Mouse (Mus musculus) gastrocnemius, adult 2 months (tissue): ENCODE results near the gene Txnrd1. TPM values are rescaled to one million over a fixed set of nuclear protein-coding genes. Genes with fewer than 3 reads are reported as not detected.

ENCODE experiments used
- DNase-seq: peaks from one replicate; pipeline ENCODE4 v3.0.0; 2022
- H3K27ac ChIP-seq: fragments of 200-600 bp; 2 replicates; pipeline ENCODE4 v1.8.1; 2022; ENCODE audit warnings: mild to moderate bottlenecking
- H3K4me3 ChIP-seq: fragments of 200-600 bp; 2 replicates; pipeline ENCODE4 v1.8.1; 2022; ENCODE audit warnings: mild to moderate bottlenecking, moderate library complexity
- CTCF ChIP-seq: fragments of 200-600 bp; IDR thresholded peaks from 2 replicates; pipeline ENCODE4 v1.8.1; 2022; ENCODE audit warnings: antibody characterized with exemption, mild to moderate bottlenecking, moderate library complexity
- intact Hi-C: fragments of 180-260 bp; cut with DNase I; formaldehyde crosslinking; loops from one replicate; pipeline ENCODE4 v1.15.1; 2025
- long read RNA-seq, 2 experiments: library from polyadenylated mRNA; stranded (forward); transcript quantifications; one replicate each; pipeline ENCODE4 v2.0.0; 2021
- total RNA-seq, 2 experiments: library from RNA; stranded (reverse); gene quantifications; 2 replicates each; pipeline ENCODE4 v1.2.3; 2021

Gene Txnrd1
- total RNA-seq, result 10 to 100 TPM; 58.2 to 76.0 TPM
- long read RNA-seq, experiment 1, transcript Txnrd1-208 (15 exons, 2,297 nt), result major isoform, 99 of 123 reads
- long read RNA-seq, experiment 1, transcript Txnrd1-201 (14 exons, 3,325 nt), result minor isoform, 8 of 123 reads
- long read RNA-seq, experiment 1, partial matches to known transcripts, result 6 of 123 reads
- long read RNA-seq, experiment 1, other reads (novel, unspliced or antisense), result 7 of 123 reads
- long read RNA-seq, experiment 2, transcript Txnrd1-201 (14 exons, 3,325 nt), result minor isoform, 11 of 187 reads
- long read RNA-seq, experiment 2, transcript Txnrd1-208 (15 exons, 2,297 nt), result major isoform, 154 of 187 reads
- long read RNA-seq, experiment 2, partial matches to known transcripts, result 7 of 187 reads
- long read RNA-seq, experiment 2, other reads (novel, unspliced or antisense), result 13 of 187 reads

DNA sequence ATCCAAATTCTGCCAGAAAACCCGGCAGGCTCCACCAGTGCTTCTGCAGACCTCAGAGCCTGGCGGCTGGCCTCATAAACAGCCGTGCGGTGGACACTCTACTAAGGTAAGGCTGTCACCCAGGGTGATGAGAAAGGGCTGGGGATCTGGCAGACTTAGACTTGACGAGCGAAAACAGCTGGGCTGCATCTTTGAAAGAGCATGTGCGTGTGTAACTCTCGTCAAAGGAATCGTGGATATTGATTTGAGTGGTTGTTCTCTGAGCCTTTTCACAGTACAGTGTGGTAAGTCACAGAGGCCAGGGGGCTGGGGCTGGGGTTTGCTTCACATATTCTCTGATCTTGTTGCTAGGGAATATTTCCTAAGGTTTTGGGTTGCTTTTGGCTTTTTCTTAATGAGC, at the start of gene Txnrd1:
Gene Txnrd1 (plus strand): TSS at position 26 of the 400 bp plus-strand sequence.
- no peak for TF ChIP-seq CTCF
- no peak for DNase-seq
- intact Hi-C loops, result no loop called here
- Histone ChIP-seq H3K27ac (no peak within 1 kb of the TSS), H3K4me3 (no peak within 1 kb of the TSS)

DNA sequence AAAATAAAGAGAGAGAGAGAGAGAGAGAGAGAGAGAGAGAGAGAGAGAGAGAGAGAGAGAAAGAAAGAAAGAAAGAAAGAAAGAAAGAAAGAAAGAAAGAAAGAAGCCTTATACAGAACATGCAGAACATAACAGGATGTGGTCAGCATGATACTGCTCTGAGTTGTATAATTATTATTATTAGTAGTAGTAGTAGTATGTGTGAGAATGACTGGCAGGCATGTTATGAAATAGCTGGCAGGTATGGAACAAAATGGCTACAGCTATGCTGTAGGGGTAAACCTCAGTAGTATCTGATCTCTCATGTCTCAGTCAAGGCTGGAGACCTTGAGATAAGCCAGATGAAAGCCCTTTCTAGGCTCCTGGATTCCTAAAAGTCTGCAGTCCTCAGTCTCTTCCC, 44.6 kb upstream of the Txnrd1 start:
- intact Hi-C loops, result no loop called here
- Histone ChIP-seq H3K4me3 (no peak overlapping the region), H3K27ac (no peak overlapping the region)
- no peak for DNase-seq
- no peak for TF ChIP-seq CTCF

DNA sequence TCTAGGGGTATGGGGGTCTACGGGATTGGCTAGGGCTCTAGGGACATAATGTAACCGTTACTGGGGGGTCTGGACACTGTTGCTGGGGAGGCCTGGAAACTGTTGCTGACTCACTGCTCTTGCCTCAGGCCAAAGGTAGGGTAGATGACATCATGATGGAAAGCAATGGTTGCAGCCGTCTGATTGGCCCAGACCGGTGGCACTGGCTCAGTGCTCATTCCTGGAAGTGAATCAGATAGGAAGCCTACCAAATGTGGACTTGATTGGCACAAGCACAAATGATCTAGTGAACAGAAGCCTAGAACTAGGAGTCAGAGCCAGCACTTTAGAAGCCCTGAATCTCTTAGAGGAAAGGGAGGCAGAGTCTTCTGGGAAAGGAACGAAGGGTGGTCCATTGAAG, 43.2 kb upstream of the Txnrd1 start:
- TF ChIP-seq CTCF, result no peak
- Histone ChIP-seq H3K27ac (no peak overlapping the region), H3K4me3 (no peak overlapping the region)
- intact Hi-C loops, result no loop called here
- no peak for DNase-seq

DNA sequence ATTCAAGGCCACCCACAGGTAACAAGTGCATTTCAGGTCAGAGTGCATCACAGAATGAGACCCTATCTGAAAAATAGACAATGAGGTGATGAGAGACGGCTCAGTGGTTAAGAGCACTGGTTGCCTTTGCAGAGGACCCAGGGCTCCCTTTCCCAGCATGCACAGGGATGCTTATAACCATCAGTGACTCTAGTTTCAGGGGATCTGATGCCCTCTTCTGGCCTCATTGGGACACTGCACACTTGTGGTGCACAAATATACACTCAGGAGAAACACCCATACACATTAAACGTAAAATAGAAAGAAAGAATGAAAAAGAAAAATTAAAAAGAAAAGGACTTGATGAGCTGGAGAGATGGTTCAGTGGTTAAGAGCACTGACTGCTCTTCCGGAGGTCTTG, 42.0 kb upstream of the Txnrd1 start:
- no peak overlapping the region for H3K27ac ChIP-seq
- no peak for TF ChIP-seq CTCF
- H3K4me3 ChIP-seq, result no peak overlapping the region
- DNase-seq, result no peak
- intact Hi-C loops, result no loop called here

DNA sequence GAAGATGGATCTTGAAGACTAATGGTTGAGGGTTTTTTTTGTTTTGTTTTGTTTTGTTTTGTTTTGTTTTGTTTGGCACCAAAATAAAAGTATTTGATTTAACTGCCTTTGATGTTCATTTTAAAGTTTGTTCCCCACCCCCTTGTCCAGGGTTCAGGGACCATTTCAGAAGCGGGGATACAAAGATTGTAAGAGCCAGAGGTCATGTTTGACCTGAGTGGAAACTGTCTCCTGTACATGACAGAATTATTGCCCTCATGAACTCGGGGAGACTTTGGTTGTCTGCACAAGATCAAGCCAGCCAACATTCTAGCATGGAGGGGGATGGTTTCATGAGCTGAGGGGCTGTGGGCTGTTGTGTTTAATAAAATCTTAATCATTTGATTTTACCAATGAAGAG, 41.4 kb upstream of the Txnrd1 start:
- no peak overlapping the region for H3K27ac ChIP-seq
- DNase-seq, result no peak
- intact Hi-C loops, result no loop called here
- no peak overlapping the region for H3K4me3 ChIP-seq
- no peak for TF ChIP-seq CTCF

DNA sequence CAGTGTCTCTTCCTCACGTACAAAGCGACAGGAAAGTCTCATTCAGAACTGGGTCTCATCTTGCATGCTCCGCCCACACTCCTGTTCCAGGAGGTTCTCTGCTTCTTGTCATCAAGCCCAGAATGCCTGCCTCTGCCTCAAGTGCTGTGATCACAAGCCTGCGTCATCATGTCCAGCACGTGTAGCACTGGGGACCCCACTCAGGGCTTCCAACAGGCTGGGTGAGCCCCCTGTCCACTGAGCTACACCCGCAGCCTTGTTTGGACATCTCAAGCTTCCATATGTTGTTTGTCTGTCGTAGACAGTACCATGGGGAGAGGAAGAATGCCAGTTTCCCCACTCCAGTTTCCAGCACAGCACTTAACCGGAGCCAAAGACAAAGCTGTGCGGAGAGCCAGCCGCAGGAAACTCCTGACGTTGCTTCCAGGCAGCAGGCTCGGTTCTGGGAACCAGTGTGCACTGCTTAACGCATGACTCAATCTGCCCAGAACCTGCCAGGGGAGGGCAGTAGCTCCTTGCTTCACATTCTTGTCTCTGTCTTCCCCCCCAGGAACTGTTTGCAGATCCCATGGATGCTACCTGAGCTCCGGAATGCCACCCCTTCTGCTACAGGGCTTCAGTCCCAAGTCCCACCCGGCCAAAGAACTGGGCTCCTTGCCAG, 38.5 kb upstream of the Txnrd1 start:
- intact Hi-C loops, result loop anchor here (1.0 kb wide), 1 partner anchor 106 kb away; no protein-coding TSS in a partner anchor
- Histone ChIP-seq H3K27ac (peak overlapping the region; percentile 92), H3K4me3 (peak overlapping the region; percentile 66)
- peak; percentile 77 for DNase-seq
- TF ChIP-seq CTCF, result peak; percentile 60

DNA sequence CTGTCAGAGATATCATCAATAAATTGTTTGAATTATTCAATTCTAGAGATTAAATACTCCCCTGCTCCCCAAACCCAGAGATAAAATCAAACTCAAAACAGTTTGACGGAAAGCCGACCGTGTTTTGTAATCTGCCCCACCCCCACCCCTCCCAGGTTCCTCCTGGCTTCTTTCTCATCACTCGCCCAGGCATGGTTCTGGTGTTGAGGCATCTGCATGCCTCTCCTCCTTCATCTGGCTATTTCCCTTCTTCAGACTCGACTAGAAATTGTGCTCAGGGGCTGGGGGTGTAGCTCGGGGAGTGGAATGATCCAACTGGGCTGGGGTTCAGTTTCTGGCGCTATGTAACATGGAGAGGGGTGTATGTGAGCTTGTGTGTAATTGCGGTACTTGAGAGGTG, 38.0 kb upstream of the Txnrd1 start:
- peak overlapping the region; percentile 92 for H3K27ac ChIP-seq
- intact Hi-C loops, result loop anchor here (1.0 kb wide), 1 partner anchor 106 kb away; no protein-coding TSS in a partner anchor
- TF ChIP-seq CTCF, result no peak
- no peak for DNase-seq
- peak overlapping the region; percentile 66 for H3K4me3 ChIP-seq

DNA sequence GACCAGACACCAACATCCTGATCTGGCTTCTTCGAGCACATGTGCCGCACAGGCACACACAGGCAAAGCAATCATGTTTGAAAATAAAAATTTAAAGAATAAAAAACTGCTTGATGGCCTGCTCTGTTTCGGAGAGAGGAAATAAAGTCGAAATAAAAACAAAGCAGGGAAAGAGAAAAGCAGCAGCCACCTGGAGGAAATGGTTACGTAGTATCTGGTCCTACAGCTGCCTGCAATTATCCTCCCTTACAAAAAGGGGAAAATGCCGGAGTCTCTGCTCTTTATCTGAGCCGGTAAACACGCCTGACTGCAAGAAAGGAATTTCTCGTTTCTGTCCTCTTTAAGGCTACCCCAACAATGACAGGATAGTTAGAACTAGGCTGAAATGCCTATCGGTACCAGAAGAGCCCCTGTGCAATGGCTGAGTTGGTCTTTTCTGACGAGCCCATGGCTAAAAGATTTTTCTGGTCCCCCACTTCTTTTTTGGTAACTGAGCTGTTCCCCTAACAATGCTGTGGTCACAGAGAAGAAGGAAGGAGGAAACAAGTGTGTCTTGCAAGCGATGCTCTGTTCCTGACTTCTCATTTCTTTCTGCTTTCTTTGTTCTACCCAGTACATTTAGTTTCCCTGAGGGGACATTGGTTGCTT, 37.2 kb upstream of the Txnrd1 start:
- intact Hi-C loops, result no loop called here
- no peak overlapping the region for H3K4me3 ChIP-seq
- TF ChIP-seq CTCF, result no peak
- no peak for DNase-seq
- H3K27ac ChIP-seq, result no peak overlapping the region

DNA sequence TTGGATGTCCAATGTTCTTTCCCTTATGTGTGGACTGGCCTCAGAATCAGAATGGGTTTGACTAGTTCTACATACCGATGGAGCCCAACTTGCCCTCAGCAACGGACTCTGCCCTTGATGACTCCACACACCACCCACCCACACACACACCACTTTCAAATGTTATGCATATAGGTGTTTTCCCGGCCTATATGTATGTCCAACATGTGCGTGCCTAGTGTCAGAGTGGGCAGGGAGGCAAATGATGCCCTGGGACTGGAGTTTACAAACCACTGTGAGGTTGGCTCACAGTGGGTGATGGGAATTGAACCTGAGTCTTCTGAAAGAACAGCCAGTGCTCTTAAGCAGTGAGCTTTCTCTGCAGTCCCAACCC, 36.6 kb upstream of the Txnrd1 start:
- DNase-seq, result no peak
- intact Hi-C loops, result no loop called here
- no peak overlapping the region for H3K4me3 ChIP-seq
- no peak overlapping the region for H3K27ac ChIP-seq
- TF ChIP-seq CTCF, result no peak

DNA sequence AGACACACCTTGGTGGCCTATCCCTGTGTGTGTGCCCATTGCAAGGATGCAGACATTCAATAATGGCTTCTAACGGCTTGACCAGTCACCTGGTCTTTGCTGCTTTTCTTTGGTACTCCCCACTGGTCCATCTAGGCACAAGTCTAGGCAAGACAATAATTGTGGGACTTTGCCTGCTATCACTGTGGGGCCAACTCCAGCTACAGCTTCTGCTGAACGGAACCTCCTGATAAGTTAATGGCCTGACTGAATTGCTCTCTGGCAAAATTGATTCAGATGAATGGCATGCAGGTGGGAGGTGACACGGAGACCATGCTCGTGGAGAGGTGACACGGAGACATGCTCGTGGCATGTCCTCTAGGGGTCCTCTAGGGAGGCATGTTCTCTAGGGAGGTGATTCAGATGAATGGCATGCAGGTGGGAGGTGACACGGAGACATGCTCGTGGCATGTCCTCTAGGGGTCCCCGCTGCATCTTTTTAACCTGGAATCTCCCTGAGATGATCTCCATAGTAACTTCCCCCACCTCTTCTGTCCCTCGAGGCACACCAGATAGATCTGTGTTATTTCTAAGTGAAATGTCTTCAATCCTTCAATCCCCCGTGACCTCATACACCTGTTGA, 35.3 kb upstream of the Txnrd1 start:
- DNase-seq, result no peak
- Histone ChIP-seq H3K27ac (no peak overlapping the region), H3K4me3 (no peak overlapping the region)
- intact Hi-C loops, result no loop called here
- no peak for TF ChIP-seq CTCF

DNA sequence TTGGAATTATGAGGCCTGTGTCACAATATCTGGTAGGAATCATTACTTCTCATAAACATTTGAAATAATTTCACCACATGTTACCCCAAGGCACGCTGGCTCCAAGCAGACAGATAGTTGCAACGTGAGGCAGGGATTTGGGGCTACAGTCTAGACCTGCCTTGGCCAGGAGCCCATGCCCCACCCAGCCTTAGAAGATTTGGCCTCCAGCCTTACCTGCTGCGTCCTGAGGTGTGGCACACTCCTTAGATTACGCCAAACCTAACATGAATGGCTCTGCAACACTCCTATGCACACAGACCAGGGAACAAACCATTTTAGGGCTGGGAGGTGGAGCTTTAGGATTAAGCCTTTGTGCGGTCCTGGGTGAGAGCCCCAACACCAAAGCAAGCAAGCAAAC, 33.7 kb upstream of the Txnrd1 start:
- no peak for TF ChIP-seq CTCF
- intact Hi-C loops, result no loop called here
- no peak overlapping the region for H3K4me3 ChIP-seq
- H3K27ac ChIP-seq, result no peak overlapping the region
- no peak for DNase-seq

DNA sequence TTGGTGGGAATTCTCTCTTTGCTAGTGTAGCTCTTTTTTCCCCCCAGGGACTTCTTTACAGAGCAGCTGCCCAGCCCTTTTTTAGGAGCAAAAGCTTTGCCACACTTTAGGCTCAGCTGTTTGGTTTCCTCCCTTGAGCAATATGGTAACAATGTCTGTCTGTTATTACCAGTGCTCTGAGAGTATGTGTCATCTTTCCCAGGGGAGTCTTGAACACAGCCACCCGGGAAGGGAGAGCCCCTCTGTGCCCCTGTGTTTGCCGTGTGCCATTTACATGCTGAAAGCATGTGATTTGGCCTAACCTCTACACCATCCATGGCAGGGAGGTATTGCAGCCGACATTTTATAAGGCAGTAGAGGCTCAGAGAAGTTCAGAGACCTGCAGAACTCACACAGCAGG, 29.4 kb upstream of the Txnrd1 start:
- TF ChIP-seq CTCF, result no peak
- DNase-seq, result no peak
- intact Hi-C loops, result no loop called here
- Histone ChIP-seq H3K4me3 (no peak overlapping the region), H3K27ac (no peak overlapping the region)

DNA sequence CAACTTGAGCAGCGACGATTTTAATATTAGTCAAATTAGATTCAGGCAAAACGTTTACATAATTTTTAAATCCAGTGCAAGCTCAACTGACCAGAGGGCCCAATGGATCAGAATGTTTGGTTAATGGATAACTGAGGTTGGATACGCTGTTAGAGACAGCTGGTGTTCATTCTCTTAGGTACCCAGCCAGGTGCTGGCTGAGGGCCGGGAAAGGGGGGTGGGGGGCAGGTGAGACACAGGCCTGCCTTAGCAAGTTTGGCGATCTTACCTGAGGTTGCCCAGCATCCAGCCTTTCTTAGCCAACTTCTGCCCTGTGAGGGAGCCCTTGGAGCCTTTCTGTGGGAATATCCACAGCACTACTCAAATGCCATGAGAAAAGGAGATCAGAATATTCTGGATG, 28.6 kb upstream of the Txnrd1 start:
- intact Hi-C loops, result no loop called here
- no peak for TF ChIP-seq CTCF
- Histone ChIP-seq H3K27ac (no peak overlapping the region), H3K4me3 (no peak overlapping the region)
- no peak for DNase-seq
